Mouse (Mus musculus) CH12.LX (cell line): ENCODE results near the gene Asap2. TPM values are rescaled to one million over a fixed set of nuclear protein-coding genes. Genes with fewer than 3 reads are reported as not detected.

Source experiments
- DNase-seq: peaks from one replicate; pipeline ENCODE4 v3.0.0-alpha.2; 2013; ENCODE audit errors: extremely low read depth
- H3K27ac ChIP-seq: 2 replicates; pipeline ENCODE4 v1.5.1; 2012; ENCODE audit warnings: low read depth, mild to moderate bottlenecking, control low read depth, moderate library complexity; ENCODE audit not compliant: insufficient read depth
- H3K27me3 ChIP-seq: replicated peaks from 2 replicates; pipeline ENCODE3; 2012; ENCODE audit warnings: inconsistent platforms
- H3K36me3 ChIP-seq, 2 experiments: replicated peaks in 1 of 2; 2 replicates each; pipeline versions ENCODE3 to v1.6.1; 2012; ENCODE audit warnings: inconsistent platforms in 1 of 2, low read length in 1 of 2, mild to moderate bottlenecking in 1 of 2, mixed read lengths in 1 of 2, moderate library complexity in 1 of 2; ENCODE audit not compliant: control insufficient read depth in 1 of 2, insufficient read depth in 1 of 2
- H3K4me1 ChIP-seq, 2 experiments: 2 replicates each; pipeline ENCODE4 v1.6.1; 2012; ENCODE audit warnings: inconsistent platforms in 1 of 2, moderate library complexity in 1 of 2; ENCODE audit not compliant: insufficient read depth in 2 of 2, control insufficient read depth in 1 of 2
- H3K4me2 ChIP-seq: 2 replicates; pipeline ENCODE4 v1.6.1; 2012; ENCODE audit warnings: low read depth, mild to moderate bottlenecking, control low read depth; ENCODE audit not compliant: poor library complexity, insufficient read depth, severe bottlenecking
- H3K4me3 ChIP-seq, 3 experiments: fragments of 150-350 bp in 1 of 3; sonication (generic) in 1 of 3; replicated peaks in 1 of 3; 2 replicates each; pipeline versions ENCODE3 to v1.5.1; 2011 to 2012; ENCODE audit warnings: low read depth in 2 of 3, low read length in 2 of 3, mild to moderate bottlenecking in 2 of 3, moderate library complexity in 2 of 3, control low read depth in 1 of 3, improper control_type of control experiment in 1 of 3, inconsistent platforms in 1 of 3, mixed read lengths in 1 of 3; ENCODE audit not compliant: poor library complexity in 1 of 3
- H3K79me2 ChIP-seq: replicated peaks from 2 replicates; pipeline ENCODE4 v1.6.1; 2012; ENCODE audit warnings: mild to moderate bottlenecking, moderate library complexity; ENCODE audit not compliant: control insufficient read depth, poor library complexity, insufficient read depth, severe bottlenecking; ENCODE audit errors: extremely low read depth
- H3K9ac ChIP-seq: 2 replicates; pipeline ENCODE4 v1.6.1; 2012; ENCODE audit warnings: low read depth, mild to moderate bottlenecking, control low read depth, moderate library complexity; ENCODE audit not compliant: insufficient read depth
- H3K9me3 ChIP-seq: replicated peaks from 2 replicates; pipeline ENCODE3; 2012; ENCODE audit warnings: low read length, inconsistent platforms, mixed read lengths
- BHLHE40 ChIP-seq: IDR thresholded peaks from 2 replicates; pipeline ENCODE4 v1.6.1; 2011; ENCODE audit warnings: mild to moderate bottlenecking, low read depth, low read length, improper control_type of control experiment
- CHD1 ChIP-seq: IDR thresholded peaks from 2 replicates; pipeline ENCODE4 v1.6.1; 2012; ENCODE audit warnings: low read depth, low read length, improper control_type of control experiment, inconsistent platforms
- CHD2 ChIP-seq: IDR thresholded peaks from 2 replicates; pipeline ENCODE4 v1.6.1; 2011; ENCODE audit warnings: low read length, improper control_type of control experiment
- CTCF ChIP-seq, 2 experiments: IDR thresholded peaks in 1 of 2; conservative IDR thresholded peaks in 1 of 2; 2 replicates each; pipeline ENCODE4 v1.5.1; 2011 to 2012; ENCODE audit warnings: low read depth in 2 of 2, low read length in 2 of 2, improper control_type of control experiment in 1 of 2, inconsistent platforms in 1 of 2, mild to moderate bottlenecking in 1 of 2, moderate library complexity in 1 of 2
- EP300 ChIP-seq: IDR thresholded peaks from 2 replicates; pipeline ENCODE4 v1.6.1; 2011; ENCODE audit warnings: low read length, improper control_type of control experiment
- ETS1 ChIP-seq: conservative IDR thresholded peaks from 2 replicates; pipeline ENCODE4 v1.6.1; 2012; ENCODE audit warnings: low read depth, mild to moderate bottlenecking, inconsistent platforms, low read length, improper control_type of control experiment, moderate library complexity
- GABPA ChIP-seq: IDR thresholded peaks from 2 replicates; pipeline ENCODE4 v1.6.1; 2012; ENCODE audit warnings: low read depth, low read length, improper control_type of control experiment, inconsistent platforms; ENCODE audit not compliant: insufficient replicate concordance
- HCFC1 ChIP-seq: IDR thresholded peaks from 2 replicates; pipeline ENCODE4 v1.6.1; 2012; ENCODE audit warnings: low read depth, mild to moderate bottlenecking, inconsistent platforms, low read length, improper control_type of control experiment
- IRF4 ChIP-seq: IDR thresholded peaks from 2 replicates; pipeline ENCODE4 v1.6.1; 2014; ENCODE audit warnings: low read depth, mild to moderate bottlenecking, inconsistent platforms, low read length, improper control_type of control experiment
- MAFK ChIP-seq: IDR thresholded peaks from 2 replicates; pipeline ENCODE4 v1.6.1; 2011; ENCODE audit warnings: low read length, improper control_type of control experiment; ENCODE audit not compliant: insufficient replicate concordance
- MAX ChIP-seq: IDR thresholded peaks from 2 replicates; pipeline ENCODE4 v1.6.1; 2011; ENCODE audit warnings: low read length, improper control_type of control experiment
- MEF2A ChIP-seq: IDR thresholded peaks from 2 replicates; pipeline ENCODE4 v1.6.1; 2014; ENCODE audit warnings: low read depth, mild to moderate bottlenecking, inconsistent platforms, low read length, improper control_type of control experiment, borderline replicate concordance
- MXI1 ChIP-seq: IDR thresholded peaks from 2 replicates; pipeline ENCODE4 v1.6.1; 2011; ENCODE audit warnings: mild to moderate bottlenecking, low read depth, low read length, improper control_type of control experiment
- MYC ChIP-seq: IDR thresholded peaks from 2 replicates; pipeline ENCODE4 v1.6.1; 2011; ENCODE audit warnings: low read depth, mild to moderate bottlenecking, improper control_type of control experiment, low read length
- NELFE ChIP-seq: IDR thresholded peaks from 2 replicates; pipeline ENCODE4 v1.6.1; 2011; ENCODE audit warnings: low read depth, low read length, improper control_type of control experiment
- NRF1 ChIP-seq: IDR thresholded peaks from 2 replicates; pipeline ENCODE4 v1.6.1; 2014; ENCODE audit warnings: low read depth, mild to moderate bottlenecking, inconsistent platforms, low read length, improper control_type of control experiment, moderate library complexity
- PAX5 ChIP-seq: IDR thresholded peaks from 2 replicates; pipeline ENCODE4 v1.6.1; 2012; ENCODE audit warnings: low read length, inconsistent platforms, mixed read lengths
- POLR2A ChIP-seq: IDR thresholded peaks from 2 replicates; pipeline ENCODE4 v1.6.1; 2011; ENCODE audit warnings: low read depth, mild to moderate bottlenecking, improper control_type of control experiment, low read length
- POLR2AphosphoS2 ChIP-seq: IDR thresholded peaks from 2 replicates; pipeline ENCODE4 v1.6.1; 2011; ENCODE audit warnings: low read depth, low read length, improper control_type of control experiment
- RAD21 ChIP-seq: IDR thresholded peaks from 2 replicates; pipeline ENCODE4 v1.6.1; 2011; ENCODE audit warnings: low read depth, mild to moderate bottlenecking, low read length, improper control_type of control experiment, moderate library complexity
- RCOR1 ChIP-seq: conservative IDR thresholded peaks from 2 replicates; pipeline ENCODE4 v1.6.1; 2012; ENCODE audit warnings: low read depth, mild to moderate bottlenecking, inconsistent platforms, low read length, improper control_type of control experiment
- SIN3A ChIP-seq: IDR thresholded peaks from 2 replicates; pipeline ENCODE4 v1.6.1; 2012; ENCODE audit warnings: low read length, improper control_type of control experiment, inconsistent platforms
- SMC3 ChIP-seq: IDR thresholded peaks from 2 replicates; pipeline ENCODE4 v1.6.1; 2011; ENCODE audit warnings: low read depth, low read length, improper control_type of control experiment
- TCF12 ChIP-seq: IDR thresholded peaks from 2 replicates; pipeline ENCODE4 v1.6.1; 2014; ENCODE audit warnings: low read depth, mild to moderate bottlenecking, inconsistent platforms, low read length, improper control_type of control experiment
- USF1 ChIP-seq: IDR thresholded peaks from 2 replicates; pipeline ENCODE4 v1.6.1; 2014; ENCODE audit warnings: low read depth, mild to moderate bottlenecking, inconsistent platforms, low read length, improper control_type of control experiment
- ZKSCAN1 ChIP-seq: IDR thresholded peaks from 2 replicates; pipeline ENCODE4 v1.6.1; 2012; ENCODE audit warnings: low read depth, inconsistent platforms, low read length, improper control_type of control experiment, borderline replicate concordance
- ZNF384 ChIP-seq: IDR thresholded peaks from 2 replicates; pipeline ENCODE4 v1.6.1; 2012; ENCODE audit warnings: low read depth, low read length, improper control_type of control experiment, inconsistent platforms
- dilution Hi-C: fragments of 300-500 bp; cut with MboI; formaldehyde crosslinking; loops from 2 replicates; pipeline ENCODE4 v1.14.3; 2020; ENCODE audit warnings: low sequenced_read_pairs; ENCODE audit not compliant: extremely low pct_unique_long_range_greater_than_20kb, extremely low pct_ligation_motif_present
- in situ Hi-C: fragments of 300-500 bp; cut with MboI; formaldehyde crosslinking; loops from 3 replicates; pipeline ENCODE4 v1.14.3; 2019; ENCODE audit warnings: low sequenced_read_pairs, low pct_ligation_motif_present, low pct_unique_long_range_greater_than_20kb, mixed read lengths
- polyA plus RNA-seq: library from polyadenylated mRNA; unstranded; fragments of >175 nt; gene quantifications from 2 replicates; pipeline ENCODE4 v1.2.1, GENCODE M21; 2012; ENCODE audit warnings: low read depth; ENCODE audit not compliant: insufficient read length
- total RNA-seq, 2 experiments: library from RNA; depleted of rRNA; stranded (reverse); fragments of 300-350 nt in 1 of 2; fragments of >200 nt in 1 of 2; gene quantifications; 2 replicates each; pipeline ENCODE4 v1.2.3; 2012 to 2014

Asap2 gene
- total and polyA plus RNA-seq, 3 experiments, result 0.17 to 0.64 (median 0.17) TPM

- dilution Hi-C loops (no loop called here), in situ Hi-C loops (no loop called here)
- no peaks in the 10 kb centered on the region for H3K9me3 ChIP-seq
- H3K4me3 ChIP-seq, result no peak overlapping the region
- H3K36me3 ChIP-seq, result no peaks in the 10 kb centered on the region
- peaks cover 6 to 15% of the 10 kb centered on the region in 2 experiments; a peak in 3 of 4 replicates for H3K4me1 ChIP-seq
- H3K79me2 ChIP-seq, result no peaks in the 10 kb centered on the region
- no peak overlapping the region for H3K9ac ChIP-seq
- H3K27ac ChIP-seq, result no peak overlapping the region
- H3K27me3 ChIP-seq, result no peaks in the 10 kb centered on the region
- H3K4me2 ChIP-seq, result no peak overlapping the region
- no peak for DNase-seq
- no peak for TF ChIP-seq ZNF384
- no peak for TF ChIP-seq NELFE
- no peak for TF ChIP-seq EP300
- no peak for TF ChIP-seq IRF4
- no peak for TF ChIP-seq CHD2
- no peak for TF ChIP-seq MEF2A
- TF ChIP-seq ZKSCAN1, result no peak
- no peak for TF ChIP-seq USF1
- no peak for TF ChIP-seq SMC3
- no peak for TF ChIP-seq MAFK
- TF ChIP-seq NRF1, result no peak
- TF ChIP-seq MYC, result no peak
- no peak for TF ChIP-seq MXI1
- TF ChIP-seq POLR2AphosphoS2, result no peak
- TF ChIP-seq CTCF (conservative IDR thresholded peaks at IDR 0.05 in 1 of 2, IDR thresholded peaks at IDR 0.05 in 1 of 2; ENCODE audit: low read depth in 2 of 2, low read length in 2 of 2), result no peak
- TF ChIP-seq MAX, result no peak
Measured at GRCm38 (mm10) chr12:21132537-21132936, 142.3 kb downstream of the Asap2 start.

GRCm38 (mm10) chr12:21133031-21133430 lies 142.8 kb downstream of the Asap2 start:
- H3K27ac ChIP-seq, result no peak overlapping the region
- H3K9ac ChIP-seq, result no peak overlapping the region
- no peaks in the 10 kb centered on the region for H3K27me3 ChIP-seq
- no peaks in the 10 kb centered on the region for H3K9me3 ChIP-seq
- no peak overlapping the region for H3K4me3 ChIP-seq
- peaks cover 6 to 15% of the 10 kb centered on the region in 2 experiments; a peak in 3 of 4 replicates for H3K4me1 ChIP-seq
- H3K4me2 ChIP-seq, result no peak overlapping the region
- DNase-seq, result no peak
- H3K79me2 ChIP-seq, result no peaks in the 10 kb centered on the region
- TF ChIP-seq MYC (no peak), RAD21 (no peak), ZKSCAN1 (no peak), PAX5 (no peak), CHD2 (no peak), GABPA (no peak), MEF2A (no peak), MXI1 (no peak), HCFC1 (no peak), CHD1 (no peak), SMC3 (no peak), TCF12 (no peak), NRF1 (no peak), EP300 (no peak), BHLHE40 (no peak), RCOR1 (no peak), POLR2A (no peak), IRF4 (no peak), ETS1 (no peak), SIN3A (no peak)
- in situ Hi-C loops (no loop called here), dilution Hi-C loops (no loop called here)
- H3K36me3 ChIP-seq, result no peaks in the 10 kb centered on the region
